ENCODE assay signal across 21 mouse cellular contexts in genomic region chr12:85385995-85386375, GRCm38 (mm10). TPM values are rescaled to one million over a fixed set of nuclear protein-coding genes. Genes with fewer than 3 reads are reported as not detected.
DNase-seq lines count a peak whose midpoint lies in the region; ATAC-seq and TF ChIP-seq lines count a peak whose summit lies in the region.
"Had no signal": no experiment of that assay in that cellular context is flagged by ENCODE, and none has a peak within 500 bp of the region (broad histone marks: within the 10 kb centered on the region; RNA-seq: fewer than 3 reads in every experiment).

No protein-coding gene starts in this region.

- peak; percentile 53 for ATAC-seq in heart, postnatal 0 days (ENCODE audit: insufficient read depth, low read depth)
- ATAC-seq in G1E (ENCODE audit: extremely low read depth, insufficient number of reproducible peaks, low FRiP score, poor library complexity, severe bottlenecking) = no peak
- ATAC-seq: forebrain, embryonic 15.5 days; inflammation-experienced regulatory T-cells, adult 6 months; midbrain, embryonic 15.5 days had no signal

- H3K27me3 ChIP-seq in heart, postnatal 0 days (ENCODE audit: control insufficient read depth, insufficient read depth, low read length) = no peaks in the 10 kb centered on the region
- H3K27me3 ChIP-seq in G1E (ENCODE audit: insufficient read depth, low read length) = peaks cover 5% of the 10 kb centered on the region
- peaks cover 24% of the 10 kb centered on the region for H3K27me3 ChIP-seq in megakaryocyte, embryonic 14.5 days (replicated peaks)
- H3K27me3 ChIP-seq: forebrain, embryonic 15.5 days; limb, embryonic 12.5 days; midbrain, embryonic 15.5 days had no signal

- H3K9me3 ChIP-seq in heart, postnatal 0 days (replicated peaks; ENCODE audit: control insufficient read depth, low read length) = no peaks in the 10 kb centered on the region
- H3K9me3 ChIP-seq in G1E (replicated peaks) = no peaks in the 10 kb centered on the region
- H3K9me3 ChIP-seq in megakaryocyte, embryonic 14.5 days = no peaks in the 10 kb centered on the region
- H3K9me3 ChIP-seq: forebrain, embryonic 15.5 days; hindbrain, embryonic 13.5 days; limb, embryonic 12.5 days; liver, embryonic 13.5 days; midbrain, embryonic 15.5 days had no signal

- no peak for DNase-seq in heart, postnatal 0 days (ENCODE audit: low spot score)
- DNase-seq in heart, postnatal 4 days = no peak
- DNase-seq in G1E (ENCODE audit: low spot score) (no peak), ZHBTc4 (ENCODE audit: low read depth, low spot score) (peak; percentile 78)
- no peak for DNase-seq in ovary, postnatal 36 days (ENCODE audit: low spot score)
- DNase-seq in kidney, adult 11 months = no peak
- DNase-seq: adrenal gland, adult 2 months; cerebellum, postnatal 14 days; embryo, embryonic 11 days; gastrocnemius, postnatal 36 days; kidney, postnatal 36 days; layer of hippocampus, adult 9-11 months; liver, embryonic 13.5 days; thymus, postnatal 25 days had no signal

- no peaks in the 10 kb centered on the region for H3K36me3 ChIP-seq in heart, postnatal 0 days (replicated peaks; ENCODE audit: control insufficient read depth, insufficient read depth, low read length)
- no peaks in the 10 kb centered on the region for H3K36me3 ChIP-seq in G1E (replicated peaks)
- H3K36me3 ChIP-seq in megakaryocyte, embryonic 14.5 days (replicated peaks; ENCODE audit: low read length) = no peaks in the 10 kb centered on the region
- H3K36me3 ChIP-seq: forebrain, embryonic 15.5 days; hindbrain, embryonic 13.5 days; limb, embryonic 12.5 days; liver, embryonic 13.5 days; midbrain, embryonic 15.5 days had no signal

- peak overlapping the region; percentile 69 for H3K27ac ChIP-seq in heart, postnatal 0 days (ENCODE audit: low read depth)
- H3K27ac ChIP-seq: forebrain, embryonic 15.5 days; hindbrain, embryonic 13.5 days; limb, embryonic 12.5 days; midbrain, embryonic 15.5 days had no signal

- H3K4me2 ChIP-seq in heart, postnatal 0 days (ENCODE audit: low read depth, low read length) = no peak overlapping the region
- H3K4me2 ChIP-seq: forebrain, embryonic 15.5 days; heart, embryonic 11.5 days; hindbrain, embryonic 13.5 days; limb, embryonic 12.5 days; liver, embryonic 13.5 days; midbrain, embryonic 15.5 days had no signal

- no peak for TF ChIP-seq CTCF in heart, postnatal 0 days (IDR thresholded peaks at IDR 0.05; ENCODE audit: low read depth)
- no peak for TF ChIP-seq CTCF in G1E (IDR thresholded peaks at IDR 0.05; ENCODE audit: low read depth, low read length)

- no peak overlapping the region for H3K4me3 ChIP-seq in heart, postnatal 0 days (ENCODE audit: low read depth, low read length)
- H3K4me3 ChIP-seq in G1E (ENCODE audit: low read depth, low read length) = peak overlapping the region; percentile 30; the same call in 1 of the 2 replicates
- peak overlapping the region; percentile 44 for H3K4me3 ChIP-seq in megakaryocyte, embryonic 14.5 days (replicated peaks)
- H3K4me3 ChIP-seq: forebrain, embryonic 15.5 days; hindbrain, embryonic 13.5 days; limb, embryonic 12.5 days; liver, embryonic 13.5 days; midbrain, embryonic 15.5 days had no signal

- WGBS in heart, postnatal 0 days = 34% methylated on average over 5 of the region's 5 CpGs

- H3K4me1 ChIP-seq in heart, postnatal 0 days (ENCODE audit: control insufficient read depth, insufficient read depth) = peaks cover 11% of the 10 kb centered on the region
- peaks cover 74% of the 10 kb centered on the region for H3K4me1 ChIP-seq in G1E (ENCODE audit: insufficient read depth, low read depth, low read length)
- H3K4me1 ChIP-seq in megakaryocyte, embryonic 14.5 days = peaks cover 71% of the 10 kb centered on the region
- H3K4me1 ChIP-seq: forebrain, embryonic 15.5 days; hindbrain, embryonic 13.5 days; limb, embryonic 12.5 days; midbrain, embryonic 15.5 days had no signal

- H3K9ac ChIP-seq in heart, postnatal 0 days (replicated peaks; ENCODE audit: low read depth, low read length) = no peak overlapping the region
- H3K9ac ChIP-seq: forebrain, embryonic 15.5 days; hindbrain, embryonic 13.5 days; limb, embryonic 12.5 days; liver, embryonic 13.5 days; midbrain, embryonic 15.5 days had no signal

- no peak for TF ChIP-seq EP300 in heart, postnatal 0 days (IDR thresholded peaks at IDR 0.05; ENCODE audit: low read depth)

RNA-seq across cellular contexts. Expression of gene Tmed10, which starts 11.3 kb away (rescaled TPM):
- total RNA-seq in heart, postnatal 0 days (2014; rRNA removed; ENCODE audit: low replicate concordance) = 48.2 and 49.7 TPM in 2 replicates
- 216 and 218 TPM in 2 replicates for polyA plus RNA-seq in heart, postnatal 0 days (2015; fragmentation: Nextera tagmentation; extraction: Ambion mirVana)
- total RNA-seq in heart, postnatal 4 days (2021) = 100 to 1,000 TPM; 195 to 196 TPM
- total RNA-seq in G1E (2014; fragmentation: Nextera tagmentation) = 286 and 322 TPM in 2 replicates
- total RNA-seq in G1E (2017) = 61.7 and 85.4 TPM in 2 replicates
- 255 and 271 TPM in 2 replicates for polyA plus RNA-seq in G1E (2012)
- polyA plus RNA-seq in megakaryocyte, embryonic 14.5 days (2012; ENCODE audit: insufficient read depth, low replicate concordance) = 73.8 and 158 TPM in 2 replicates

RNA-seq across cellular contexts. Expression of gene Nek9, which starts 46.8 kb away (rescaled TPM):
- total RNA-seq in heart, postnatal 0 days (2014; rRNA removed; ENCODE audit: low replicate concordance) = 29.2 and 45.2 TPM in 2 replicates
- polyA plus RNA-seq in heart, postnatal 0 days (2015; fragmentation: Nextera tagmentation; extraction: Ambion mirVana) = 12.5 and 14.2 TPM in 2 replicates
- 10 to 100 TPM; 68.4 to 73.6 TPM for total RNA-seq in heart, postnatal 4 days (2021)
- total RNA-seq in G1E (2014; fragmentation: Nextera tagmentation) = 126 TPM in 2 replicates
- total RNA-seq in G1E (2017) = 59.1 and 62.9 TPM in 2 replicates
- polyA plus RNA-seq in G1E (2012) = 30.3 and 30.5 TPM in 2 replicates
- 2.0 and 2.6 TPM in 2 replicates for polyA plus RNA-seq in megakaryocyte, embryonic 14.5 days (2012; ENCODE audit: insufficient read depth, low replicate concordance)
